Mouse (Mus musculus) kidney, postnatal 0 days (tissue): Measurements from ENCODE around the gene Sh3gl2. TPM values are rescaled to one million over a fixed set of nuclear protein-coding genes. Genes with fewer than 3 reads are reported as not detected.
A peak's percentile ranks its signal among the peaks of the same experiment; 100 is the strongest.

Source experiments
- ATAC-seq: fragments of 200-750 bp; cut with Nextera tagmentation; replicated peaks from 2 replicates; pipeline ENCODE4 v1.8.0; 2017; ENCODE audit warnings: low read depth, moderate number of reproducible peaks, moderate TSS enrichment, moderate library complexity; ENCODE audit not compliant: low FRiP score
- DNase-seq: peaks from one replicate; pipeline ENCODE4 v3.0.0-alpha.2; 2016; ENCODE audit warnings: low spot score
- H3K27ac ChIP-seq: fragments of 300-500 bp; sonication (generic); 2 replicates; pipeline ENCODE4 v1.5.1; 2014; ENCODE audit warnings: mild to moderate bottlenecking
- H3K27me3 ChIP-seq: fragments of 300-500 bp; sonication (generic); 2 replicates; pipeline ENCODE4 v1.6.1; 2014; ENCODE audit warnings: low read length, mixed read lengths; ENCODE audit not compliant: insufficient read depth
- H3K36me3 ChIP-seq: fragments of 300-500 bp; sonication (generic); 2 replicates; pipeline ENCODE4 v1.6.1; 2014; ENCODE audit warnings: low read length, mixed read lengths; ENCODE audit not compliant: insufficient read depth
- H3K4me1 ChIP-seq: fragments of 300-500 bp; sonication (generic); replicated peaks from 2 replicates; pipeline ENCODE4 v1.6.1; 2014; ENCODE audit warnings: antibody characterized with exemption, low read length, mixed read lengths; ENCODE audit not compliant: insufficient read depth
- H3K4me2 ChIP-seq: fragments of 300-500 bp; sonication (generic); 2 replicates; pipeline ENCODE4 v1.6.1; 2014; ENCODE audit warnings: mild to moderate bottlenecking, low read length, moderate library complexity, mixed read lengths
- H3K4me3 ChIP-seq: fragments of 300-500 bp; sonication (generic); replicated peaks from 2 replicates; pipeline ENCODE4 v1.5.1; 2014; ENCODE audit warnings: low read depth, low read length
- H3K9ac ChIP-seq: fragments of 300-500 bp; sonication (generic); 2 replicates; pipeline ENCODE4 v1.6.1; 2014; ENCODE audit warnings: low read depth, low read length
- H3K9me3 ChIP-seq: fragments of 300-500 bp; sonication (generic); replicated peaks from 2 replicates; pipeline ENCODE4 v1.6.1; 2016; ENCODE audit warnings: low read length, inconsistent platforms, mixed read lengths
- CTCF ChIP-seq: IDR thresholded peaks from 2 replicates; pipeline ENCODE4 v1.5.1; 2016; ENCODE audit warnings: antibody characterized with exemption, low read depth, mild to moderate bottlenecking, moderate library complexity
- WGBS: fragments of 180-500 bp; shearing (Covaris S2); extraction: QIAGEN DNeasy Blood & Tissue Kit; methylation state at CpG from one replicate; pipeline ENCODE4 v1.1.7; 2014; 5-methylcytosine and 5-hydroxymethylcytosine counted together
- polyA plus RNA-seq: library from polyadenylated mRNA; unstranded; fragments of >200 nt; fragmentation: Nextera tagmentation; extraction: Ambion mirVana; gene quantifications from 2 replicates; pipeline ENCODE4 v1.2.1, GENCODE M21; 2015

The Sh3gl2 gene
- polyA plus RNA-seq, 1 experiment from 2014 or later, result 22.1 TPM

DNA sequence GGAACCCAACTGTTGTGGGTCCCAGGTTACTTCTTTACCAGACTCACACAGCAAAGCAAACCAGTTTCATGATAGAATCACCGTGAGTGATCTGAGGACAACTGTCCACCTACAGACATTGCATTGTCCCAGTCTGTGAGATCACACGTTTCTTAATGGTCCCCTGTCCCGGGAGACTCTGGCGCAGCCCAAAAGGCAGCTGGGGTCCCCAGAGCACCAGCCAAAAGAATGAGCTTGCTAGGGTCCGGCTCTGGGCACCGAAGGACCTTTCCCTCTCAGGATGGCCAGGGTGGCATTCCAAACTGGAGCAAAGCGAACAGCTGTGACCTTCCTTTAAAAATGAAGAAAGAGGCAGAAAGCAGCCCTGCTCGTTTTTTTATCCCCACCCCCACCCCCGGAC lies 308.9 kb downstream of the Sh3gl2 start, which contains the start of gene Adamtsl1:
Gene Adamtsl1 (plus strand): TSS at position 381 of the 400 bp plus-strand sequence.
- Histone ChIP-seq H3K36me3 (no peaks in the 10 kb centered on the region), H3K4me1 (0 out of 2 replicates have a peak, but pooled peaks cover 12% of the 10 kb centered on the region), H3K4me2 (peak within 1 kb of the TSS; percentile 98), H3K4me3 (peak within 1 kb of the TSS; percentile 51), H3K9ac (0 out of 2 replicates have a peak within 1 kb of the TSS, but pooled peaks have one; percentile 35), H3K9me3 (no peaks in the 10 kb centered on the region), H3K27me3 (no peaks in the 10 kb centered on the region; the same call in 1 of the 2 replicates), H3K27ac (no peak within 1 kb of the TSS)
- 0 out of 2 replicates have a peak, but pooled peaks have one; percentile 12 for ATAC-seq
- WGBS, result 3% methylated on average over 9 of the region's 9 CpGs
- no peak for DNase-seq
- TF ChIP-seq CTCF, result no peak

DNA sequence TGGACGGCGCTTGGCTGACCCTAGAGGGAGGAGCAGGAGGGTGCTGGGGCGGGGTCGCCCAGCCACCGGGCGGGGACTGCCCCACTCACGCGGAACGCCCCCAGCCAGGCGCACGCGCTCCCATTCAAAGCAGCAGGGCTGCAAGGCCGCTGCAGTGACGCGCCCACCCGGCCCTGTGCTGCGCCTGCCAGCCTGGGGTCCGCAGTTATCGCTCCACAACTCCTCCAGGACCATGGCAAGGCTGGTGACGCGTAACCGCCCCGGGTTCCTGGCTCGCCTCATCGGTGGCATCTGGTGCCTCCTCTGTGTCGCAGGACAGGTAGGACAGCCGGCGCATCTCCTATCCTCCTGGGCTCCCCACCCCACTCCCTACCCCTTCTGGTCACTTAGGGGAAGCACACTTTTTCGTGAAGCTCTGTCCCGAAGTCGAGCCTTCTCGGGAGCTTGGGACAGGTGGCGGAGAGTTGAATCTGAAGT lies 309.3 kb downstream of the Sh3gl2 start:
- 0% methylated on average over 31 of the region's 33 CpGs for WGBS
- Histone ChIP-seq H3K36me3 (no peaks in the 10 kb centered on the region), H3K9ac (0 out of 2 replicates have a peak overlapping the region, but pooled peaks have one; percentile 35), H3K27ac (no peak overlapping the region), H3K4me2 (peak overlapping the region; percentile 98), H3K27me3 (no peaks in the 10 kb centered on the region; the same call in 1 of the 2 replicates), H3K9me3 (no peaks in the 10 kb centered on the region), H3K4me1 (0 out of 2 replicates have a peak, but pooled peaks cover 12% of the 10 kb centered on the region), H3K4me3 (peak overlapping the region; percentile 51)
- ATAC-seq (peak; percentile 88), DNase-seq (peak; percentile 59)
- TF ChIP-seq CTCF, result peak; percentile 37

DNA sequence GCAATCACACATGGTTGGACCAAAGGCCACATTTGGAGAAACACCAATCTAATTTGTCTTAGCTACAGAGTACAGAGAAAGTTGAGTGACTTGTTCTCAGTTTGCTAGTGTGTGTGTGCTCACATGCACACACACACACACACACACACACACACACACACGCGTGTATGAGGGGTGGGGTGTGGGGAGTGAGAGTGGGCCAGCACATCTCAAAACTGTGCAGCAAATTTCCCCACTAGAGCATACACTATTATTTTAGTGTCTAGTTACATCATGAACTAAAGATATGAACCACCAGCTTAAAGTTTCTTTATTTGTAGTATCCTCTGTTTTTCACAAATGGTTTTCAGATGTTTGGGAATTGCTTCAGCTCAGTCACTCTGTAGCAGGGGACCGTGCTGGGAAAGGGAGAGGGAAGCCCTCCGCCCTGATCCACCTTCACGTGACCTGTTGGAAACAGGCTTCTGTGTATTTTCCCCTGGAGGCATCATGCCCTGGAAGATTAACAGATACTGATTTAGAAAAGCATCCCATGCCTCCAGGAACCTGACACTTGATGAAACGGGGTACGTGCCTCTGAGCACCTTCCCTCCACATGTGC lies 322.1 kb downstream of the Sh3gl2 start:
- H3K4me2 ChIP-seq, result no peak overlapping the region
- WGBS, result 76% methylated on average over 7 of the region's 7 CpGs
- no peak for TF ChIP-seq CTCF

DNA sequence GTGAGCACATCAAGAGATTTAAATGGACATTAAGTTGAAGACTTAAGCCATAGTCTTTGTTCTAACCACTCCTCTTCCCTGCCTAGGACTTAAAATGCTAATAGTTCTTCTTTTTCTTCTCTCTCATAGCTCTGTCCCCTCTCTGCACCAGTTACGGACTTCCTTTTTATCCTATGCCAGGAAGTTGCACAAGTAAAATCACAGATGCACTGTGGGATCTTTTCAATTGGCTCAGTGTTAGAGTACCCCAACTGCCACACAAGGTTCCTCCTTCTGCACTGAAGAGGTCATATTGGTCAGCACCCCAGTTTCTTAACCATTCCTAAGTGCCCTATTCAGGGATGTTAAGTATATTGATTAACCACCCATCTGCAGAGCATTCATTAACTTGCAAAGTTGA lies 324.9 kb downstream of the Sh3gl2 start:
- no peaks in the 10 kb centered on the region for H3K9me3 ChIP-seq
- no peaks in the 10 kb centered on the region for H3K27me3 ChIP-seq
- no peak for DNase-seq
- H3K36me3 ChIP-seq, result no peaks in the 10 kb centered on the region
- TF ChIP-seq CTCF, result no peak
- 82% methylated on average over 1 of the region's 1 CpGs for WGBS
- no peak overlapping the region for H3K4me2 ChIP-seq
- no peaks in the 10 kb centered on the region for H3K4me1 ChIP-seq
- ATAC-seq, result no peak
- H3K4me3 ChIP-seq, result no peak overlapping the region
- H3K9ac ChIP-seq, result no peak overlapping the region
- no peak overlapping the region for H3K27ac ChIP-seq

More for the DNA sequence above, 322.1 kb downstream of the Sh3gl2 start:
- Histone ChIP-seq H3K9ac (no peak overlapping the region), H3K27me3 (no peaks in the 10 kb centered on the region), H3K36me3 (no peaks in the 10 kb centered on the region), H3K4me1 (no peaks in the 10 kb centered on the region), H3K9me3 (no peaks in the 10 kb centered on the region), H3K27ac (no peak overlapping the region), H3K4me3 (no peak overlapping the region)
- ATAC-seq (no peak), DNase-seq (no peak)

DNA sequence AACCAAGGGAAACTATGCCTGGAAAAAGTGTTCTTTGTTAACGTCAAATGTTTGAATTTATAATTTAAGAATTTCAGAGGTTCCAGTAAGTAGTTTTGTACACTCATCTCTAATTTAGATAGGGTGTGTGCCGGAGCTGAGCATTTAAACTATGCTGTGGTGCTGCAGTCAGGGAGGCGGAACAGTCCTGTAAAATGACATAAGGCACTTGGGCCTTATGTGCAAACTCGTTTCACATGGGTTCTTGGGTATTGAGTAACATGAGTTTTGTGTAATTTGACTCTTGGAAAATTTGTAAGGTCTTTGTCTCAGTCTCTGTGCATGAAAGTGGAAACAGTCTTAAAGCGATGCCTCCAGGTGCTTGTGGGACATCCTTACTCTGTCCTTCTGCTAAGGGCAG lies 334.8 kb downstream of the Sh3gl2 start:
- DNase-seq, result peak; percentile 8
- no peaks in the 10 kb centered on the region for H3K27me3 ChIP-seq
- H3K9ac ChIP-seq, result no peak overlapping the region
- H3K4me2 ChIP-seq, result no peak overlapping the region
- TF ChIP-seq CTCF, result no peak
- H3K27ac ChIP-seq, result no peak overlapping the region
- H3K36me3 ChIP-seq, result no peaks in the 10 kb centered on the region
- no peaks in the 10 kb centered on the region for H3K4me1 ChIP-seq
- H3K4me3 ChIP-seq, result no peak overlapping the region
- no peak for ATAC-seq
- 48% methylated on average over 5 of the region's 5 CpGs for WGBS
- no peaks in the 10 kb centered on the region for H3K9me3 ChIP-seq

DNA sequence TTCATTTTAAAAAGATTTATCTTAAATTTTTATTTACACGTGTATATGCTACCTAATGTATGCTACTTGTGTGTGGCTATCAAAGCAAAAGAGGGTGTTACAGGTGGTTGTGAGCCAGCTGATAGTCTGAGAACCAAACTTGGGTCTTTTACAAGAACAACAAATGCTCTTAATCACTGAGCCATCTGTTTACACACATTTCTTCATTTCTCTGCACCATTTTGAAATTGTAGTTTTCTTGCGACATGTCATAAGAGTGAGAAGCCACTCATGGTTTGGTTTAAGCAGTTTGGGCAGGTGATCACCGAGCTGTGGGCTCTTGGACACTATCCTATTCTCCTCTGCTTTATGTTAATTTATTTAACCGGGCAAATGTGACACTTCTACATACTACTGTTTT lies 338.3 kb downstream of the Sh3gl2 start:
- Histone ChIP-seq H3K9ac (no peak overlapping the region), H3K27me3 (no peaks in the 10 kb centered on the region), H3K27ac (no peak overlapping the region), H3K36me3 (no peaks in the 10 kb centered on the region), H3K4me3 (no peak overlapping the region), H3K9me3 (no peaks in the 10 kb centered on the region), H3K4me2 (no peak overlapping the region), H3K4me1 (no peaks in the 10 kb centered on the region)
- ATAC-seq (no peak), DNase-seq (no peak)
- no peak for TF ChIP-seq CTCF
- 80% methylated on average over 4 of the region's 4 CpGs for WGBS
